Comparison of ENCODE assay signal across 8 mouse cellular contexts in genomic region chr5:113139064-113139726, GRCm38 (mm10). TPM values are rescaled to one million over a fixed set of nuclear protein-coding genes. Genes with fewer than 3 reads are reported as not detected.
A peak's percentile ranks its signal among the peaks of the same experiment; 100 is the strongest.
DNase-seq lines count a peak whose midpoint lies in the region; ATAC-seq lines count a peak whose summit lies in the region.

No protein-coding gene starts in this region.

- DNase-seq in kidney, adult 11 months: no peak
- no peak for DNase-seq in cerebellum, postnatal 36 days
- no peak for DNase-seq in left cerebral cortex, postnatal 10 days (ENCODE audit: extremely low spot score in 1 of 2, low spot score in 2 of 2)
- DNase-seq in frontal cortex, postnatal 25 days (ENCODE audit: low spot score in 2 of 2): no peak

- 0 out of 2 replicates have a peak, but pooled peaks have one; percentile 6 for ATAC-seq in kidney, embryonic 14.5 days (ENCODE audit: low FRiP score, low TSS enrichment)
- no peak for ATAC-seq in embryonic facial prominence, embryonic 12.5 days (ENCODE audit: insufficient number of reproducible peaks, insufficient read depth, low FRiP score, low TSS enrichment)
- ATAC-seq in hindbrain, embryonic 16.5 days: peak; percentile 15
- peak; percentile 13; the same call in 1 of the 2 replicates for ATAC-seq in midbrain, embryonic 15.5 days (replicated peaks)

- H3K4me1 ChIP-seq in kidney, embryonic 14.5 days (ENCODE audit: control insufficient read depth, insufficient read depth, low read length): peaks cover 25% of the 10 kb centered on the region
- peaks cover 20% of the 10 kb centered on the region for H3K4me1 ChIP-seq in embryonic facial prominence, embryonic 12.5 days
- H3K4me1 ChIP-seq in hindbrain, embryonic 16.5 days (ENCODE audit: control insufficient read depth, insufficient read depth, low read depth, low read length): peaks cover 32% of the 10 kb centered on the region
- peaks cover 22% of the 10 kb centered on the region for H3K4me1 ChIP-seq in midbrain, embryonic 15.5 days

- H3K4me3 ChIP-seq in kidney, embryonic 14.5 days (ENCODE audit: low read length): peak overlapping the region; percentile 39
- H3K4me3 ChIP-seq in embryonic facial prominence, embryonic 12.5 days: peak overlapping the region; percentile 37
- peak overlapping the region; percentile 58 for H3K4me3 ChIP-seq in hindbrain, embryonic 16.5 days (ENCODE audit: low read length)
- H3K4me3 ChIP-seq in midbrain, embryonic 15.5 days: peak overlapping the region; percentile 44

- 0 out of 2 replicates have a peak, but pooled peaks cover 2% of the 10 kb centered on the region for H3K9me3 ChIP-seq in kidney, embryonic 14.5 days (ENCODE audit: control insufficient read depth, low read length)
- H3K9me3 ChIP-seq in embryonic facial prominence, embryonic 12.5 days: no peaks in the 10 kb centered on the region
- H3K9me3 ChIP-seq in hindbrain, embryonic 16.5 days (ENCODE audit: control insufficient read depth, low read length): 0 out of 2 replicates have a peak, but pooled peaks cover 3% of the 10 kb centered on the region
- no peaks in the 10 kb centered on the region for H3K9me3 ChIP-seq in midbrain, embryonic 15.5 days

- 53% methylated on average over 7 of the region's 7 CpGs for WGBS in kidney, embryonic 14.5 days
- 60% methylated on average over 7 of the region's 7 CpGs for WGBS in embryonic facial prominence, embryonic 12.5 days
- WGBS in hindbrain, embryonic 16.5 days: 64% methylated on average over 7 of the region's 7 CpGs
- 65% methylated on average over 7 of the region's 7 CpGs for WGBS in midbrain, embryonic 15.5 days

- H3K27ac ChIP-seq in kidney, embryonic 14.5 days (ENCODE audit: low read depth, low read length): peak overlapping the region; percentile 59; the same call in 1 of the 2 replicates
- no peak overlapping the region for H3K27ac ChIP-seq in embryonic facial prominence, embryonic 12.5 days
- peak overlapping the region; percentile 67; the same call in 1 of the 2 replicates for H3K27ac ChIP-seq in hindbrain, embryonic 16.5 days (ENCODE audit: low read depth, low read length)
- H3K27ac ChIP-seq in midbrain, embryonic 15.5 days: peak overlapping the region; percentile 58

- intact Hi-C loops in left cerebral cortex, postnatal 10 days (cut with DNase I): loop anchor here (5.0 kb wide), 1 partner anchor 37 kb away; no protein-coding TSS in a partner anchor

- H3K36me3 ChIP-seq in kidney, embryonic 14.5 days (ENCODE audit: control insufficient read depth, insufficient read depth, low read length): no peaks in the 10 kb centered on the region
- no peaks in the 10 kb centered on the region for H3K36me3 ChIP-seq in embryonic facial prominence, embryonic 12.5 days
- H3K36me3 ChIP-seq in hindbrain, embryonic 16.5 days (ENCODE audit: control insufficient read depth, insufficient read depth, low read length): no peaks in the 10 kb centered on the region
- H3K36me3 ChIP-seq in midbrain, embryonic 15.5 days (replicated peaks): no peaks in the 10 kb centered on the region

- peak overlapping the region; percentile 87 for H3K4me2 ChIP-seq in kidney, embryonic 14.5 days (replicated peaks; ENCODE audit: low read depth, low read length)
- H3K4me2 ChIP-seq in embryonic facial prominence, embryonic 12.5 days (replicated peaks): peak overlapping the region; percentile 75
- peak overlapping the region; percentile 91 for H3K4me2 ChIP-seq in hindbrain, embryonic 16.5 days (ENCODE audit: low read length)
- peak overlapping the region; percentile 97 for H3K4me2 ChIP-seq in midbrain, embryonic 15.5 days

- peak overlapping the region; percentile 52; the same call in 1 of the 2 replicates for H3K9ac ChIP-seq in kidney, embryonic 14.5 days (ENCODE audit: low read depth, low read length)
- peak overlapping the region; percentile 44 for H3K9ac ChIP-seq in embryonic facial prominence, embryonic 12.5 days
- H3K9ac ChIP-seq in hindbrain, embryonic 16.5 days (ENCODE audit: low read depth, low read length): peak overlapping the region; percentile 77
- H3K9ac ChIP-seq in midbrain, embryonic 15.5 days: peak overlapping the region; percentile 45

- no peaks in the 10 kb centered on the region for H3K27me3 ChIP-seq in kidney, embryonic 14.5 days (ENCODE audit: control insufficient read depth, insufficient read depth, low read length)
- peaks cover 28% of the 10 kb centered on the region for H3K27me3 ChIP-seq in embryonic facial prominence, embryonic 12.5 days
- peaks cover 2% of the 10 kb centered on the region; the same call in 1 of the 2 replicates for H3K27me3 ChIP-seq in hindbrain, embryonic 16.5 days (replicated peaks; ENCODE audit: control insufficient read depth, insufficient read depth, low read length)
- H3K27me3 ChIP-seq in midbrain, embryonic 15.5 days (replicated peaks): peaks cover 16% of the 10 kb centered on the region

RNA-seq across cellular contexts. Expression of gene Crybb3, which starts 57.8 kb away (rescaled TPM):
- 0.47 and 1.8 TPM in 2 replicates for polyA plus RNA-seq in kidney, embryonic 14.5 days (2014; fragmentation: Nextera tagmentation; extraction: Ambion mirVana)
- 34.0 and 84.1 TPM in 2 replicates for polyA plus RNA-seq in embryonic facial prominence, embryonic 12.5 days (2016; fragmentation: Nextera tagmentation; extraction: Ambion mirVana)
- 0.86 and 1.8 TPM in 2 replicates for polyA plus RNA-seq in hindbrain, embryonic 16.5 days (2015; fragmentation: Nextera tagmentation; extraction: Ambion mirVana)
- polyA plus RNA-seq in midbrain, embryonic 15.5 days (2015; fragmentation: Nextera tagmentation; extraction: Ambion mirVana): 1.1 and 1.6 TPM in 2 replicates
- total RNA-seq in left cerebral cortex, postnatal 10 days (2021): 1 to 10 TPM; 1.6 to 3.4 TPM

Comparison
In these comparisons a context has a peak if more than half of its experiments do, and no peak if none do; other contexts are left out.
1. RNA of gene Crybb3, which starts 57.8 kb away (polyA plus RNA-seq): 34.0 to 84.1 TPM in embryonic facial prominence, embryonic 12.5 days; 0.86 to 1.8 TPM in hindbrain, embryonic 16.5 days, 1.1 to 1.6 TPM in midbrain, embryonic 15.5 days and 0.47 to 1.8 TPM in kidney, embryonic 14.5 days; every median in the first group is over 10 times any median in the second.
2. Peak in every context shown above with its lines, with median percentiles within 50 percentile points of each other: H3K4me2 ChIP-seq, H3K4me3 ChIP-seq and H3K9ac ChIP-seq.